Mouse (Mus musculus) layer of hippocampus, adult 2 months (tissue): ENCODE results near the gene Fam198a. TPM values are rescaled to one million over a fixed set of nuclear protein-coding genes. Genes with fewer than 3 reads are reported as not detected.

Source experiments
- DNase-seq, 2 experiments: peaks; one replicate each; pipeline ENCODE4 v3.0.0; 2022; ENCODE audit warnings: low spot score in 2 of 2
- H3K27ac ChIP-seq: fragments of 200-600 bp; 2 replicates; pipeline ENCODE4 v1.8.1; 2022
- H3K4me3 ChIP-seq: fragments of 200-600 bp; 2 replicates; pipeline ENCODE4 v1.8.1; 2022; ENCODE audit warnings: mild to moderate bottlenecking
- CTCF ChIP-seq: fragments of 200-600 bp; conservative IDR thresholded peaks from 2 replicates; pipeline ENCODE4 v1.8.1; 2022; ENCODE audit warnings: antibody characterized with exemption, mild to moderate bottlenecking, moderate library complexity
- total RNA-seq, 2 experiments: library from RNA; stranded (reverse); gene quantifications; 2 replicates each; pipeline ENCODE4 v1.2.3; 2021

Gene Fam198a
- total RNA-seq, 2 experiments from 2014 or later: 6.7 to 9.1 TPM

DNA sequence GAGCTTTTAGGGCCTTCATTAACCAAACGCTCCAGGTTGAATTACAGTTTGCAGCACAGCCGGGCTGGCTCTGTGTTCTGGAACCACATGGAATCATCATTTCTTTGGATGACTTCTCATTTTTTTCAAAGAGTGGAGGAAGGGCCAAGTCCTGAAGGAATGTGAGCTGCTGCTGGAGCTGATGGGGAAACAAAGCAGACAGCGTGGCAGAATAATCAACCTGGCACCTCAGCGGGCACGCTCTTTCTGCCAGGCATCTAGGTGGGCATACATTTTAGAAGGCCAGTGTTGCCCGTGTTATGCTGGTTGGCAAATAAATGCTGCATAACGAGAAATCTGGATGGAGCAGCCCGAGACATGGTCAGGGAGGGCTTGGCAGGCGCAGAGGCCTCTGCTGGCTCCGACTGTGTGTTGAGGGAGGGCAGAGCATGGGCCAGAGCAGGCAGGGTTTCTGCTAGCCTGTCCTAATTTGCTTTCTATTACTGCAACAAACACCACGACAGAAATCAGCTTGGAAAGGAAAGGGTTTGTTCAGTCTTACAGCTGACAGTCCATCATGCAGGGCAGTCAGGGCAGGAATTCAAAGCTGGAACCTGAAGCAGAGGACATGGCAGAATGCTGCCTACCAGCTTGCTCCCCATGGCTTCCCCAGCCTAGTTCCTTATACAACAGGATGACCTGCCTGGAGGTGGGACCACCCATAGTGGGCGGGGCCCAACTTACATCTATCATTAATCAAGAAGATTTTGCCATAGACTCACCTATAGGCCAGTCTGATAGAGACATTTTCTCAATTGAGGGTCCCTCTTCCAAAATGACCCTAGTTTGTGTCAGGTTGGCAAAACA lies 23.6 kb downstream of the Fam198a start:
- TF ChIP-seq CTCF: no peak
- Histone ChIP-seq H3K4me3 (no peak overlapping the region), H3K27ac (peak overlapping the region; percentile 85)
- DNase-seq: peak; percentile 36 to 63

DNA sequence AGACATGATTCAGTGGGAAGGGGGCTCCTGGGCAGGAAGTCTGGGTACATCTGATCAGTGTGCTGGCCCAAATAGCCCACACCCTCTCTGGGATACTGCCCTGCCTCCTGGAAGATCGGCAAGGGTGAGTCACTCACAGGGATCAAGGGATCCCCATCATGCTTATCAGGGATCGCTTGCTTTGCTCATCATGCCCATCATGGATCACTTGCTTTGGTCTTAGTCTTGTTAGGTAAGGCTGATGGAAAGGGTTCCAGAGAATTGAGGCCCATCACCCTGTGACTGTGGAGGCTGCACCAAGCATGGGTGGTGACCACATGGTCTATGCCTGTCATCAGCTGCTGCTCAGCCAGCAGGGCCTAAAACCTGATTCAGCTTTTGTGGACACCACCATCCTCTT lies 24.5 kb downstream of the Fam198a start:
- TF ChIP-seq CTCF: no peak
- H3K27ac ChIP-seq: peak overlapping the region; percentile 85; the same call in 1 of the 2 replicates
- DNase-seq: no peak

DNA sequence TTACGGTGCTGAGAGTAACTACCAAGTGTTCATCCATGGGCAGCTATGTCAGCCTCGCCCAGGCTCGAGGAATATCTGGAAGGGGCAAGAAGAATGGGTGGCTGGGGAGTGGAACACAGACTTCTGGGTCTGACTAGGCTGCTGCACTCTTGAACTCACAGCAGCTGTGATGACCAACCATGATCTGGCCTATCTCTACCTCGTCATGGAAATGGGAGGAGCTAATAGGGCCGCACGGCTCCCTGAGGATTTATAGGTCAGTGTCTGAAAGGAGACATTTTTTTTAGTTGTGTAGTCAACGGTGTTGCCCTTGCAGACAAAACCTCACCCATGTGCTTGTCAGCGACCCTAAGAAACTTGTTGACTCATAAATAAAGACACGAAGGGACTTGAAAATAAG lies 30.3 kb downstream of the Fam198a start:
- Histone ChIP-seq H3K27ac (no peak overlapping the region), H3K4me3 (no peak overlapping the region)
- no peak for TF ChIP-seq CTCF
- no peak for DNase-seq

More for the DNA sequence above, 24.5 kb downstream of the Fam198a start:
- no peak overlapping the region for H3K4me3 ChIP-seq

DNA sequence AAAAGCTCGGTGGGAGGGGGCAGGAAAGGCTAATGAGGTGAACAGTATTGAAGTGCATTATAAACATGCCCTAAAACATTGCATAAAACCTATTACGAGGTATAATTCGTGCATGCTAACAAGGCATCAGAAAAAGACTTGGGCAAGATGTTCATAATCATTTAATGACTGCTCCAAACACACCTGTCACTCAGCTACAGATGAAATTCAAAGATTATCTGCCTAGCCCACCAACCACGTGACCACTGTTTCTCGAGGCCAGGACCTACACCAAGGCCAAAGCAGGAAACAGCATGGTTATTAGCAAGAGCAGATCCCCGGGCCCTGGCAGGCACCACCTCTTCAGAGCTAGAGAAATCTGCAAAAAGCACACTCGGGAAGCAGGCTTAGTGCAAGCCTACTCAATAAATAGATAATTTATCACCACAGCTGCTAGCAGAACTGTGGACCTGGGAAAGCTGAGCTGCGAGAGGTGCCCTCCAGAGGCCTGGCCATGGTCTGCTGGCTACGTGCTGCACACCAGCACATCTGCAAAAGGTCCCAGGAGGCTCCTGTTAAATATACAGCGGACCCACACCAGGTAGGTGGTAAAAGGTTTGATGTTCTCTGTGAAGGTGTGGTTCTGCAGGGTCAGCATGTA lies 30.8 kb downstream of the Fam198a start:
- no peak overlapping the region for H3K4me3 ChIP-seq
- TF ChIP-seq CTCF: no peak
- 0 out of 2 replicates have a peak overlapping the region, but pooled peaks have one; percentile 18 for H3K27ac ChIP-seq
- no peak for DNase-seq

DNA sequence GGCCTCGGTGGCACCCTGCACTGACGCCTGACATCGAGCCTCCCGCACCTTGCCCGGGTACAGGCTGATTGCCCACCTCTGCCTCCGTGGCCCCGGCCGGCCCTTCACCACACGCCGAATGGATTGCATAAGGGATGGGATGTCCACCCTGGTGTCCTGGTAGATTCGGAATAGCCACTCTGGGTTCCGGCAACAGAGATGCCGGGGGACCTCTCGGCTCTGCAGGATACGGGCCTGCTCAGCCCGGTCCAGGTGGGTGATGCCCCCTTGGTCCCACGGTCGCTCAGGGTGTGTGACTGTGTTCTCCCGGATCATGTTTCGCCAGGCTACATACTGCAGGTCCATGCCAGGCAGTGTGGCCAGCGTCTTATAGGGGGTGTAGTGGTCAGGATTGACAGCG lies 31.4 kb downstream of the Fam198a start:
- DNase-seq: no peak

DNA sequence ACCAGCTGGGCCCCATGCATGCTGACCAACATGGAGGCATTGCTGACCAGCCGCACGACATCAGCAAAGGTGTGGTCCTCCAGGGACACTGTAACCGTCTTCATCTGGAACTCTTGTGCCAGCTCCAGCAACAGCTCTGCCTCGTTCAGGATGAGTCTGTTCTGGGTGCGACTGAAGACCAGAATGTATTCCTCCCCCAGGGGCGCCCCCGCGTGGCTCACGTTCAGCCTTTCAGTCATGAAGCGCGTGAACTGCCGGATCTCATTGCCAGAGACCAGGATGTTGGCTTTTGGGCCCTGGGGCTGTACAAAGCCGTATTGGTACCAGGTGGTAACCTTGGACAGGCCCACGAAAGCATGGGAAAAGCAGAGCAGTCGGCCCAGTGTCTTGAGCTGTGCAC lies 31.9 kb downstream of the Fam198a start:
- Histone ChIP-seq H3K27ac (peak overlapping the region; percentile 53; the same call in 1 of the 2 replicates), H3K4me3 (no peak overlapping the region)
- TF ChIP-seq CTCF: no peak
- DNase-seq: no peak

More for the DNA sequence above, 31.4 kb downstream of the Fam198a start:
- Histone ChIP-seq H3K27ac (no peak overlapping the region), H3K4me3 (no peak overlapping the region)
- no peak for TF ChIP-seq CTCF

DNA sequence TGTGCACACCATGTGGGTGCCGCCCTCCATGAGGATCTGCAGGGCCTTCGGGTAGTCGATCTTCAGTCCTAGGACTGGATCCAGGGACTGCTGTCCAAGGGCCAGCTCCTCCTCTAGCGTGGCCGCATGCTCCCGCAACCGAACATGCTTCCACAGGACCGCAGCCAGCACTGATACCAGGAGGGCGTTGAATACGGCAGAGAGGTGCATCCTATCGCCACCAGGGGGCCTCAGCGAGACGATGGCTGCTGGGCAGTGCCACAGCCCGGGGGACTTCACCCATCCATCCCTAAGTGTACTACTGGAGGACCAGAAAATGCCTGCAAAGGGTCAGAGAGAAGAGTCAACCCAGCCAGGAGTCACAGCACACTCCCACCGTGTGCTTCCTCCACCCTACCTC lies 32.7 kb downstream of the Fam198a start:
- H3K4me3 ChIP-seq: no peak overlapping the region
- peak; percentile 77 to 89 for DNase-seq
- peak; percentile 96 for TF ChIP-seq CTCF
- peak overlapping the region; percentile 70; the same call in 1 of the 2 replicates for H3K27ac ChIP-seq

DNA sequence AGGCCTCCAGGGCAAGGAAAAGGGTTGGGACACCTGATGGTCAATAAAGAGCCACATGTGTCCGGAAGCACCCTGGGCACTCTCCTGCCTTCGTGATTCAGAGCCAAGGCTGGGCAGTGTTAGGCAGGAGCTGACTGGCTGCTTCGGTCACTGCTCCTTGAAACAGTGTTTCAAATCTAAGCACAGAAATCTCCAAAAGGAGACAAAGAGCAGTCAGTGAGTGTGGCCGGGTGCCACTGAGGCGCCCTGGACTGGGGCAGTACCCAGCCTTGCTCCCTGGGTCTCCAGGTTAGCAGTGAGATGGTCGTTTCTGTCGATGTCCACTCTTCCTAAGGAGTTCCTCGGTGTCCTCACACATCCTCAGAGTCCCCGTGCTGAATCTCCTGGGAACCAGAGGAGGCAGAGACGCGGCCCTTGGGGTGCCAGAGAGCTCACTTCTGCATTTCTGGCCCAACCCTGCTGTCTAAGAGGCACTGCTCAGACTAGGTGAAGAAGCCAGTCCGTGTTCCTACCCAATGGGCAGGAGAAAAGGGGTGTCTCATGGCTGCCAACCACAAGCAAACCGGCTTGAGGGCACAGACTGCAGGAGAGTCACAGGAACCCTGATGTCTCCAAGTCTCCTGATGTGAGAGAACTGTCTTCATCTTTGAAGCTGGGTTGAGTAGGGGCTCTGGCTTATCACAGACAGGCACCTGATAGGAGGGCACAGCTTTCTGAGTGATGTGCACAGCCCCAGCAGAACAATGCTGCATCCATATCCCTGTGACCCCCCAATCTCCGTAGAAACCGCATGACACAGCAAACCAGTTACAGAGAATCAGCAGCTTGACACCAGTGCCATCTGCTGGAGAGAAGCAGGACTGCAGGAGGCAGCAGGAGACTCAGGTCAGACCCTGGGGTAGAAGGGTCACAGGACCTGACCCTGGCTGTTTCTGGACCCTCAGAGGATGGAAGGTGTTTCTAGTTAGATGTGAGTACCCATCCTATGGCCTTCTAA lies 34.0 kb downstream of the Fam198a start:
- H3K27ac ChIP-seq: peak overlapping the region; percentile 70
- TF ChIP-seq CTCF: peak; percentile 98
- DNase-seq: peak; percentile 63 to 87
- H3K4me3 ChIP-seq: no peak overlapping the region

- Histone ChIP-seq H3K4me3 (no peak overlapping the region), H3K27ac (no peak overlapping the region)
- no peak for DNase-seq
- no peak for TF ChIP-seq CTCF
These were observed 38.1 kb downstream of the Fam198a start for GRCm38 (mm10) chr9:121988910-121989309.

DNA sequence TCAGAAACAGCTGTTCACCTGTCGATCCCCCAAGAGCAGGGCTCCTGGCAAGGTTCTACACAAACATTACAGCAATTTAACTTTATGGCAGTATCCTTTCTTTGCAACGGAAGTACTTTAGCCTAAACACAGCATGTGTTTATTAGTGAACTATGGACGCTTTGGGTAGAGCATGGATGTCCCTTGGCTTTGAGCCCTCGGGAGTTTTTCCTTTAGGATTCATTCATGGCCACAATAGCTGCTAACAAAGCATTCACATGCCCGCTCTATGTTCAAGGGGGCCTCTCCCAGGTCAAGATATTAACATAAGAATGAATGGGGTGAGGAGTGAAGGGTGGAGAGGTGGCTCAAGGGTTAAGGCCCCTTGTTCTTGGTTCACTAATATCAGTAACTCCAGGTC lies 38.7 kb downstream of the Fam198a start:
- no peak for TF ChIP-seq CTCF
- H3K4me3 ChIP-seq: no peak overlapping the region

DNA sequence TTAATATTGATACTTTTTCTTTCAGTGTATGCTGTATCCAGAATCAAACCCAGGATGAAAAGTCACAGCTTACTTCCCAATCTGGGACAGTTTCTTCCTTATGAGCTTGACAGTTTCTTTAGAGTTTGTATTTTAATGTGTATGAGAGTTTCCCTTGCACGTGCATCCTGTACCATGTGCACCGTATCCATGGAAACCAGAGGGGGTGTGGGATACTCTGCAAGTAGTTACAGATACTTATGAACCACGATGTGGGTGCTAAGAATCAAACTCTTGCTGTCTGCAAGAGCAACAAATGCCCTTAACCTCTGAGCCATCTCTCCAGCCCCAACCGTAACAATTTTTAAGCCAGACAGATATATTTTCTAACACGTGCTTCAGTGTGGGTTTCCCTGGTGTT lies 40.3 kb downstream of the Fam198a start:
- no peak overlapping the region for H3K4me3 ChIP-seq
- H3K27ac ChIP-seq: no peak overlapping the region
- no peak for DNase-seq
- TF ChIP-seq CTCF: no peak

More for the DNA sequence above, 38.7 kb downstream of the Fam198a start:
- H3K27ac ChIP-seq: no peak overlapping the region
- no peak for DNase-seq

GRCm38 (mm10) chr9:121993047-121993446 lies 42.3 kb downstream of the Fam198a start:
- no peak overlapping the region for H3K27ac ChIP-seq
- H3K4me3 ChIP-seq: no peak overlapping the region
- no peak for TF ChIP-seq CTCF
- DNase-seq: no peak
